ENCODE assay signal across 27 mouse cellular contexts in genomic region chr2:95140116-95140515, GRCm38 (mm10).
A peak's percentile ranks its signal among the peaks of the same experiment; 100 is the strongest.
DNase-seq lines count a peak whose midpoint lies in the region; ATAC-seq and TF ChIP-seq lines count a peak whose summit lies in the region.
"Had no signal": no experiment of that assay in that cellular context is flagged by ENCODE, and none has a peak within 500 bp of the region (broad histone marks: within the 10 kb centered on the region; RNA-seq: fewer than 3 reads in every experiment).

No protein-coding gene starts in this region.

- H3K9ac ChIP-seq in midbrain, postnatal 0 days (replicated peaks; ENCODE audit: low read length, poor library complexity, severe bottlenecking), result no peak overlapping the region
- H3K9ac ChIP-seq in midbrain, embryonic 11.5 days (ENCODE audit: low read length), result no peak overlapping the region
- no peak overlapping the region for H3K9ac ChIP-seq in kidney, embryonic 14.5 days (ENCODE audit: low read depth, low read length)
- H3K9ac ChIP-seq: heart, embryonic 12.5 days; hindbrain, embryonic 15.5 days; kidney, embryonic 15.5 days; liver, embryonic 13.5 days; neural tube, embryonic 12.5 days had no signal

- no peaks in the 10 kb centered on the region for H3K36me3 ChIP-seq in midbrain, postnatal 0 days (ENCODE audit: insufficient read depth, low read length)
- no peaks in the 10 kb centered on the region for H3K36me3 ChIP-seq in midbrain, embryonic 11.5 days (ENCODE audit: control insufficient read depth, insufficient read depth, low read length)
- H3K36me3 ChIP-seq in kidney, embryonic 14.5 days (ENCODE audit: control insufficient read depth, insufficient read depth, low read length), result no peaks in the 10 kb centered on the region
- H3K36me3 ChIP-seq in thymus, adult 2 months (ENCODE audit: control insufficient read depth, insufficient read depth, low read length), result no peaks in the 10 kb centered on the region
- H3K36me3 ChIP-seq: heart, embryonic 12.5 days; hindbrain, embryonic 10.5 days; hindbrain, embryonic 15.5 days; kidney, embryonic 15.5 days; liver, embryonic 13.5 days; neural tube, embryonic 12.5 days had no signal

- H3K27me3 ChIP-seq in midbrain, postnatal 0 days (ENCODE audit: insufficient read depth, low read length), result no peaks in the 10 kb centered on the region
- no peaks in the 10 kb centered on the region for H3K27me3 ChIP-seq in midbrain, embryonic 11.5 days (ENCODE audit: control insufficient read depth, insufficient read depth, low read length)
- H3K27me3 ChIP-seq in kidney, embryonic 14.5 days (ENCODE audit: control insufficient read depth, insufficient read depth, low read length), result no peaks in the 10 kb centered on the region
- no peaks in the 10 kb centered on the region for H3K27me3 ChIP-seq in thymus, adult 2 months (ENCODE audit: control insufficient read depth, insufficient read depth, low read length)
- H3K27me3 ChIP-seq: heart, embryonic 12.5 days; hindbrain, embryonic 15.5 days; kidney, embryonic 15.5 days; liver, embryonic 13.5 days; neural tube, embryonic 12.5 days had no signal

- no peak overlapping the region for H3K27ac ChIP-seq in midbrain, postnatal 0 days (ENCODE audit: low read depth, low read length)
- no peak overlapping the region for H3K27ac ChIP-seq in midbrain, embryonic 11.5 days (ENCODE audit: low read depth, low read length)
- no peak overlapping the region for H3K27ac ChIP-seq in kidney, embryonic 14.5 days (ENCODE audit: low read depth, low read length)
- no peak overlapping the region for H3K27ac ChIP-seq in thymus, adult 2 months (ENCODE audit: control insufficient read depth, insufficient read depth, low read length)
- H3K27ac ChIP-seq: hindbrain, embryonic 10.5 days; hindbrain, embryonic 15.5 days; kidney, embryonic 15.5 days; layer of hippocampus, adult 2 months; liver, embryonic 13.5 days; macrophage; neural tube, embryonic 12.5 days had no signal

- no peaks in the 10 kb centered on the region for H3K4me1 ChIP-seq in midbrain, postnatal 0 days (ENCODE audit: insufficient read depth, low read length)
- no peaks in the 10 kb centered on the region for H3K4me1 ChIP-seq in midbrain, embryonic 11.5 days (ENCODE audit: control insufficient read depth, insufficient read depth, low read length)
- no peaks in the 10 kb centered on the region for H3K4me1 ChIP-seq in kidney, embryonic 14.5 days (ENCODE audit: control insufficient read depth, insufficient read depth, low read length)
- H3K4me1 ChIP-seq in thymus, adult 2 months (replicated peaks; ENCODE audit: control insufficient read depth, insufficient read depth, low read length), result no peaks in the 10 kb centered on the region
- H3K4me1 ChIP-seq: heart, embryonic 12.5 days; hindbrain, embryonic 10.5 days; hindbrain, embryonic 15.5 days; kidney, embryonic 15.5 days; liver, embryonic 13.5 days; neural tube, embryonic 12.5 days had no signal

- H3K4me2 ChIP-seq in midbrain, postnatal 0 days (ENCODE audit: low read depth, low read length, poor library complexity, severe bottlenecking), result no peak overlapping the region
- H3K4me2 ChIP-seq in midbrain, embryonic 11.5 days, result no peak overlapping the region
- H3K4me2 ChIP-seq in kidney, embryonic 14.5 days (replicated peaks; ENCODE audit: low read depth, low read length), result no peak overlapping the region
- H3K4me2 ChIP-seq: heart, embryonic 12.5 days; hindbrain, embryonic 15.5 days; kidney, embryonic 15.5 days; liver, embryonic 13.5 days; neural tube, embryonic 12.5 days had no signal

- no peak for TF ChIP-seq CTCF in midbrain, postnatal 0 days (IDR thresholded peaks at IDR 0.05)
- no peak for TF ChIP-seq CTCF in thymus, adult 2 months (IDR thresholded peaks at IDR 0.05; ENCODE audit: borderline replicate concordance, control insufficient read depth, extremely low read depth, insufficient read depth, low read length, poor library complexity)

- H3K4me3 ChIP-seq in midbrain, postnatal 0 days (ENCODE audit: low read depth, low read length), result no peak overlapping the region
- H3K4me3 ChIP-seq in midbrain, embryonic 11.5 days (ENCODE audit: low read depth, low read length), result no peak overlapping the region
- H3K4me3 ChIP-seq in kidney, embryonic 14.5 days (ENCODE audit: low read length), result no peak overlapping the region
- H3K4me3 ChIP-seq in thymus, adult 2 months (ENCODE audit: control insufficient read depth, insufficient read depth, low read length), result no peak overlapping the region
- H3K4me3 ChIP-seq: heart, embryonic 12.5 days; hindbrain, embryonic 10.5 days; hindbrain, embryonic 15.5 days; kidney, embryonic 15.5 days; layer of hippocampus, adult 2 months; liver, embryonic 13.5 days; neural tube, embryonic 12.5 days had no signal

- ATAC-seq in midbrain, postnatal 0 days (ENCODE audit: low FRiP score), result no peak
- no peak for ATAC-seq in midbrain, embryonic 11.5 days (ENCODE audit: low FRiP score)
- no peak for ATAC-seq in monocyte, adult 5-6 weeks (replicated peaks; ENCODE audit: insufficient number of reproducible peaks, low FRiP score, low TSS enrichment, poor library complexity, severe bottlenecking)
- ATAC-seq in kidney, embryonic 14.5 days (ENCODE audit: low FRiP score, low TSS enrichment), result no peak
- ATAC-seq: inflammation-experienced regulatory T-cells, adult 6 months; lung, postnatal 0 days had no signal

- H3K9me3 ChIP-seq in midbrain, postnatal 0 days (ENCODE audit: low read length), result no peaks in the 10 kb centered on the region
- no peaks in the 10 kb centered on the region for H3K9me3 ChIP-seq in midbrain, embryonic 11.5 days (ENCODE audit: control insufficient read depth, low read length)
- H3K9me3 ChIP-seq in kidney, embryonic 14.5 days (ENCODE audit: control insufficient read depth, low read length), result no peaks in the 10 kb centered on the region
- H3K9me3 ChIP-seq: heart, embryonic 12.5 days; hindbrain, embryonic 10.5 days; hindbrain, embryonic 15.5 days; kidney, embryonic 15.5 days; liver, embryonic 13.5 days; neural tube, embryonic 12.5 days had no signal

- no peak for TF ChIP-seq POLR2A in thymus, adult 2 months (IDR thresholded peaks at IDR 0.05; ENCODE audit: control insufficient read depth, extremely low read depth, insufficient read depth, low read length, poor library complexity)

- 27% methylated on average over 1 of the region's 1 CpGs for WGBS in midbrain, postnatal 0 days
- 23% methylated on average over 1 of the region's 1 CpGs for WGBS in midbrain, embryonic 11.5 days
- WGBS in kidney, embryonic 14.5 days, result 41% methylated on average over 1 of the region's 1 CpGs
- 18% methylated on average over 1 of the region's 1 CpGs for WGBS in thymus, adult 2 months

- peak; percentile 2 for DNase-seq in midbrain, postnatal 0 days (ENCODE audit: low spot score)
- no peak for DNase-seq in midbrain, embryonic 11.5 days (ENCODE audit: low spot score, missing footprints)
- DNase-seq in cerebellum, adult 11-12 months, result peak; percentile 63
- DNase-seq in cerebellum, adult 9-11 months, result peak; percentile 79
- DNase-seq in thymus, adult 2 months, result no peak
- DNase-seq: adrenal gland, postnatal 25 days; B cell, adult 2 months; gastrocnemius, postnatal 36 days; heart, adult 18-20 months; kidney, adult 11 months; kidney, postnatal 25 days; liver, embryonic 13.5 days; lung, adult 18-20 months; midbrain, embryonic 14.5 days; right cerebral cortex, postnatal 4 days; thymus, postnatal 4 days had no signal

Comparison
In these comparisons a context has a peak if more than half of its experiments do, and no peak if none do; other contexts are left out.
1. DNase-seq: peak in midbrain, postnatal 0 days (single experiment), cerebellum, adult 11-12 months (single experiment) and cerebellum, adult 9-11 months (single experiment); none in midbrain, embryonic 11.5 days (single experiment) and thymus, adult 2 months (single experiment).